Mouse (Mus musculus) left cerebral cortex, postnatal 4 days (tissue): ENCODE measurements at regions not wholly inside any gene's neighbourhood (a gene's known extent, or its start where the extent isn't known, plus 50 kb on each side); places are given as distances from the start of the nearest gene placed in this dataset.

Source experiments
- DNase-seq: peaks from one replicate; pipeline ENCODE4 v3.0.0-alpha.2; 2022
- intact Hi-C: fragments of 180-260 bp; cut with DNase I; formaldehyde crosslinking; loops from one replicate; pipeline ENCODE4 v1.15.1; 2025

- intact Hi-C loops: no loop called here
- DNase-seq: peak; percentile 6
Observed at GRCm38 (mm10) chr3:73829671-73830070, 121.5 kb upstream of the Bche start.
